Mouse (Mus musculus) retina, postnatal 7 days (tissue): ENCODE results near the gene Tmem72.

Experiments
- DNase-seq: peaks from one replicate; pipeline ENCODE4 v3.0.0-alpha.2; 2012; ENCODE audit warnings: low read depth, low spot score

Tmem72 gene

DNA sequence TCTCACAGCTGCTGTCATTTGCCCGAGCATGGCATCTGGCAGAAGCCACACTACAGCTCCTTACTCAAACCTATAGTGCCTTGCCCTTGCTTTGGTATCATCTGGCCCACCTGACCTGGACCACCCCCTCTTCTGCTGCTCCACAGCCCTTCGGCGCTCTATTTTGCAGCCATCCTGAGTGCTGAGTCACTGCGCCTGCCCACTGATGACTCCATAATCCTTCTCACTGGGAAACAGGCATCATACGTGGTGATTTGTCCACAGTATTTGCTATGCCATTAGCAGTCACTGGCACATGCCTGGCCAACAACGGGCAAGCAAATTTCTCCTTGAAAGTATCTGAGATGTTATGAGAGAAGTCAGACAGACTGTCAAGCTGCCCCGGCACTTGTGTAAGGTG is 66.9 kb downstream of the Tmem72 start:
- no peak for DNase-seq

DNA sequence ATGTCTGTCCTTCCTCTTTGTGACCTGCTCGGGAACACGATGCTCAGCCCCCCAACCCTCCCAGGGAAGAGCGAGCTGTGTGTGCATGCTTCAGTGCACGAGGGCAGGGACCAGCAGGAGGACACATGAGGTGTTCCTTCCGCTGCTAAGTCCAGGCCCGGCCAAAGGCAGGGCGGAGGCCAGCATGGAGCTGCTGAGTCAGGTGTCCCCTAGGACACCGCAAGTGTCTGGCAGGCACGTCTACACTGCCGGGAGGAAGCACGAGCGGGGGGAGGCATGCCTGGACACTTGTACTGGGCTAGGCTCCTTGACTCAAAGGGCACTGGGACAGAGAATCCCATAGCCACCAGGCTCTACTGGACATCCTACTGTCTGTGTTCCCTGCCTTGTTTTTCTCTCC is 69.0 kb downstream of the Tmem72 start:
- DNase-seq, result no peak

DNA sequence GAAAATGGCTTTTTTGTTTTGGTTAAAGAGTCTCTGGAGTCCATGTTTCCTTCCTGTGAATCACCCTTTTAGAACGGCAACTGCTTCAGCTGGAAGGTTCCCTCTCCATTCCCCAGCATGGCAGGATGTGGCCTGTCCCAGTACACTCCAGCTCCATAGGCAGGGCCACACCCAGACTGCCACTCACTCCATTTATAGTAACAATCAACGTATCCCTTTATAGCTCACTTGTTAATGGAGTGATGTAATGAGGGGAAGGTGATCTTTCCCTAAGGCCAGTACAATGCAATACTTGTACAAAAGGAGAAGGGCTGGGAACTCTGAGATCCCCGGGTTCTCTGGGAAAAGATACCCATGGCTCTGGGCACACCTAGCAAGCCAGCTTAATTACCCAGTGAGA is 72.4 kb downstream of the Tmem72 start:
- no peak for DNase-seq

DNA sequence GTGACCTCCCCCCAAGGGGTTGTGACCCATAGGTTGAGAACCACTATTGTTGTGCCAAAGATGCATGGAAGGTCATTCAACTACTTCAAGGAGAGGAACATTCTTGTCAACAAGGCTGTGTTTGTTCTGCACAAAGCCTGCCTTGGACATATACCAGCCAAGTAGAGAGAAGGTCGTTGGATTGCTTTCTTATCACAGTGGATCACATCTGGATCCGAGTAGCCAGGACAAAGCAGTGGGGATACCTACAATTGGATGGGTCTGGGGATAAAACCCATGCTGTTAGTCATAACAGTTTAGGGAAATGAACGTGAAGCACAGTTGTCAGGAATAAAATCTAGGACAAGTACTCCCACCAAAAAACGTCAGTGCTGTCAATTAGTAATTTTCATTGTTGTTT is 72.8 kb downstream of the Tmem72 start:
- DNase-seq, result no peak

DNA sequence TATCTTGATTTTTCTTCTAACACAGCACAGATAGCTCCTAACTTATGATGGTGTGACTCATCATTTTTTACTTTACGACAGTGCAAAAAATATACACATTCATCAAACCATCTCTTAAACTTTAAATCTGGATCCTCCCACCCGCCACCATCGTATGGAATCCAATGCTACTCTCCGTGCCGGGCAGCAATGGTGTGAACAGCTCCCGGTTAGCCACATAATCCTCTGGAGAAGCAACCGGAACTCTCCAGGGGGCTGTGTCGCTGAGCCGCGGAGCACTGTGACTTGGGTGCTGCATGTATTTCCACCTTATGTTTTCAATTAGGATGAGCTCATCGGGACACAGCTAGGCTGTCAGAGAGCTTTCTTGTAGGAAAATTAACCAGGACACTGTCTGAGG is 73.8 kb downstream of the Tmem72 start:
- DNase-seq, result no peak

DNA sequence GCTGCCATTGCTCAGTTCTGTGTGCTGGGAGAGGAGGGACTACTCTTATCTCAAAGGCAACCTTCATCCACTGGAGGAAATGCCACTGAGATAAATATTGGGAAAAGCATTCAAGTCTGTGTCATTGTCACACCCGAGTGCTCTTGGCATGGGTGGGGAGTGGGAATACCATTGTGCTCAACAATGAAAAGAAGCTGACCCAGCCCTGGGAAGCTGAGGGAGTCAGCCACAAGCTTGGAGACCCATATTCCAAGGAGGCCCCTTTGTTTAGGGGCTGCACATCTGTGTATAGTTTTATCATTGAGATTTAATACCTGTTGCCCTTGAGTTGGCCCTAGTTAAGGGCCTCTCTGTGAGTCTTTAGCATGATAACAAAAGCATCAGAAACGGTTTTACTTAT is 77.0 kb downstream of the Tmem72 start:
- no peak for DNase-seq

DNA sequence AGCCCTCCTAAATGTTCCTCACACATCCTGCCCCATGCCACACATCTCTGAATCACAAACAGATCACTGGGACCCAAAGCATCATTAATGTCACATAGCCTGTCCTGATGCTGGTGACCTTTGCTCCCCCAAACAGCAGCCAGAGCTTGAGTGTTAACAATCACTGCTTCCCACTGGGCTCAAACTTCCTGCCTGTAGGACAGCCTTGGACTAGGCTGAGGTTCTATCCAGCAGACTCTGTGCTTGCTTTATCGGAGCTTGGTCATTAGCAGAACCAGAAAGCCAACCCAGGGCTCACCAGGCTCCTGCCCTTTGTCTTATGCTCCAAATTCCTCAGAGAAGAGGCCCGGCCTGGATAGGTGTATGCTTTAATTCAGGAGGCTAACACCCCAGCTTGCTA is 77.8 kb downstream of the Tmem72 start:
- DNase-seq, result no peak

DNA sequence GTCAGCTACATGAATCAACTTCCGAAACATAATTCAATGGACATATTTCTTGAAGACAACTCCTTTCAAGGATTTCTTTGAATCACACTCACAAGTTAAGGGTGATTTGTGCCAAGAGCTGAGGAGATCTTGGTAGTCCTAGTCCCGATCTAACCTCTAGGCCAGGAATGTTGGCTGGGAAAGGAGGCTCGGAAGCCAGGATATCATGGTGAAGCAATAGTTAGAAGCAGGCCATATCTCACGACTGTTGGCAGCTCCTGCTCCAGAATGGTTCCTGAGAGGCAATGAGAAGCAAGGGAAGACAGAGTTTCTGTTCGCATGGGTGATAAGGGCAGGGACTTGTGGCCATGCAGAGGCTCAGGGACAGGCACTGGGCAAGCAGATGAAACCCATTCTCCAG is 79.2 kb downstream of the Tmem72 start:
- DNase-seq, result no peak

DNA sequence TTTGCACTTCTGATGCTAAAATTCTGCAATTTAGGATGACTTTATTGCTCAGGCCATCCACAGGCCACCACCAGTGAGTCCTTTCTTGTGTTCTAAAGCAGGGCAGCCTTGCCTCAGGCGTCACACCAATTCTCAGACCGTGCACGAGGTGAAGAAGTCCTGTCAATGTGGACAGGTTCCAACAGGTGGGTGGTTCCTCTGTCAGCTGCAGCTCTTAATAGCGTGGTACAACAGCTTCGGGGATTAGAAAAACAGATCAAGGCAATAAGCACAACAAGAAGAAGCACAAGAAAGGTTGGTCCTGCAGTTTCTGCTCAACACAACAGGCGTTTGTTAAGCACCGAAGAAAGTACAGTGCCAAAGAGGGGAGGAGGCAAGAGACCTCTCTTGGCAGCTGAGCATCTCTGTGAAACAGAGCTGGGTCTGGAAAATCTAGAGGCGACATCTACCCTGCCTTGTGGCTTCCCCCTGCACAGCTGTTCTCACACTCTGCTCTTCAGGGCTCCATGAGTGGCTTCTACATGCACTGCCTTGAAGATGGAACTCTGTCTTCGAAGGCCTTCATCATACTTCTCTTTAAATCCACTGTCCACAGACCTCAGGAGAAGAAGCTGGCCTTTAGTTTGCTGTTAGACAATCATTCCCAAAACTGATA is 80.0 kb downstream of the Tmem72 start:
- no peak for DNase-seq

DNA sequence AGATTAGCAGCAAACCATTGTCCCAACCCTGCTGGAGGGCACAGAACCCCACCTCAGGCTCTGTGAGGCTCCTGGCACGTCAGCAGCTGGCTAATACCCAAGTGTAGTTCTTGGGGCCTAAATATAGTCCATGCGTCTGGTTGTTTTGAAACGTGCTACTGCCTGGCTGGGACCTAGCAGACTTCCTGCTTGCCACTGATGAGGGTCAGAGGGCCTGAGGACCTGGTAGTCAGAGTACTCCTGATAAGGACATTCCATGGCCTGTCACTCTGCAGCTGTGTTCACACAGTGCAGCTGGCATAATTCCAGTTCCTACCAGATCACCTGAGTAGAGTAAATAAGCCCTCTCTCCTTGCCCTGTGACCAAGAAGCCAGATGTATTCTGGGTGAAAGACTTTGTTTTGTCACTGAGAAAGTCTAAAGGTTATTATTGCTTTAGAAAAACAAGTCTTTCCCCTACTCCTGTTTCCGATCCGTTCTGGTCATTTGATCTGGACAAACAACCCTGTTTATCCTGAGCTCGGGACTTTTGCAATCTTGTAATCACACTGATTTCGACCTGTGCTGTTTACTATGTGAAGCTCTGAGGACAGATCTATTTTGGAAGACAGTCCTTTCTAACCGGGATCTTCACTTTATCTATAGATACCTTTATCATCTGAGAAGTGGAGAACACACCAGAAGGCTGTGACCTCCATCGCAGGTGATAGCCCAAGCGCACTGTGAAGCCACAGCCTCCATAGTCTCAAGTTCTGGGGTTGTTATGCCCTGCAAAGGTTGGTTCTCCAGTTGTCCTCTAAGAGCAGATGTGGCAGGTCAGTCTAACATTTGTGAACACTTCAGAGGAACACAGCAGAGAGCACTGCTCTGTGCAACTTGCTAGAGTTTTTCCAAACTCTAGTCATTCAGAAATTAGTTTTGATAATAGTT is 81.2 kb downstream of the Tmem72 start:
- no peak for DNase-seq

DNA sequence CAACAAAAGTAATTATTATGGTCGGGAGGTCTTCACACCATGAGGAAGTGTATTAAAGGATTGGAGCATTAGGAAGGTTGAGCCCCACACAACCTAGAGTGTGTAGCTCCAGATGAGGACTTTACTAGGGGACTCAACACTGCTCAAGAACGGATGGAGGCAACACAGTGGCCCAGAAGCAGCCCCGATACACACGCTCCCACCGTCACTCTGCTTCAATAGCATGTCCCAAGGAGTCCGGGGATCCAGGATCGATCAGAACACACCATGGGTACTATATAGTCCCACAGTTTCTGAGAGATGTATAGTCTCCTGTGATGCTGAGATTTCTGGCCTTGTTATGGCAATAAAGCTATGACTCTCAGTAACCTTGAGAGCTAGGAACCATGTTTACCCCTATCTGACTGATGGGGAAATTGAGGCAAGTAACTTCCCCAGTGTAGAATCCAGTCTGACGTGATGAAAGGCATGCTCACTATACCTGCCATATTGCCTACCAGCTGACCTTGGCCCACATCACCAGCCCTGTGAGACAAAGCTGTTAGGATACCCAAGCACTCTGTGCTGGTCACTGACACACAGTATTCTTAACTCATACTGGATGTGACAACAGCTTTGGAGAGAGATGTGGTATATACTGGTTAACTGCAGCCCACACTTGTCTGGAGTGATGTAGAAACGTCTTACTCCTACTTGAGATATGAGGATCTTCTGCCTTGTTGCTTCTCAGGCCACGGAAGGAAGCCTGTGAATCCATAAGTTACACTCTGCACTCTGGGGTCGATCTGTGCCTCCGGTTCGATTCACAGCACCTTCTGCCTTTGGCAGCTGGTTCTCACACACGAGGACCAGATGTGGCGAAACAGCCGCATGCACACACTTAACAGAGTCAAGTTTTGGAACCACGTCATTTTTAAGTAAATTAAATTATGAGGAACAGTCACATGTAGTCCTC is 82.7 kb downstream of the Tmem72 start:
- no peak for DNase-seq

DNA sequence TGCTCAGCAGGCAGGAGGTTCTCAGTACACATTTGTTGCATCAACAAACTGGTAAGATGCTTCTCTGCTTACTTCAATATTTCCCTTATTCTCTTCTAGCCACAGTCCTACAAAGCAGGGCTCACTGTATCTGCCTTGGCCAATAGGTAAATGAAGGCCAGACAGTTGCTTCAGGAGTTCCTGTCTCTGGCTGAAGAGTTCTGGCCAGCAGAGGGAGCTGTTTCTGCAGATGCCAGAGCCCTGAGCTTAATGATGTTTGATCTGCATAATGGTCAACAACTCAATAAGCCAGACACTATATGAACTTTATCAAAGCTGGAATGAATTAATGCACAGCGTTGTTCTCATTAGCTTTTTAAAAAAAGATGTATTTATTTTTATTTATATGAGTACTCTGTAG is 84.6 kb downstream of the Tmem72 start:
- peak; percentile 31 for DNase-seq

DNA sequence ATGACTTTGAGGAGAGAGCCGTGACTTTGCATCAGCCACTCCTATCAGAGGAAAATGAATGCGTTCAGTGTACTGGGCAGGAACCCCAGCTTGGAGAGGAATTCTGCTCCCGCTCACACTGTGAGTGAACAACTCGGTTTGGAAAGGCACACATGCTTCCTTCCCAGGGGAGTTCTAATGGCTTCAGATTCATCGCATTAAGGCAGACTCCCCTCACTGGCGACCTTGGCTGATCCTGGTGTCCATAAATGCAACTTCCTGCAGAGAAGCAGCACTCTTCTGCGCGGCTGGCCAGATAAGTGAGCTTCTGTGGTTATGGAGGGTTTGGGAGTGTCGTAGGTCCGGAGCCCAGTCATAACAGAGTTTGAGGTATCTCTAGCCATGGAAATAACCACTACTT is 86.9 kb downstream of the Tmem72 start:
- no peak for DNase-seq
